Mouse (Mus musculus): ENCODE results near the gene Bmp8a. TPM values are rescaled to one million over a fixed set of nuclear protein-coding genes. Genes with fewer than 3 reads are reported as not detected.
A peak's percentile ranks its signal among the peaks of the same experiment; 100 is the strongest.
"Not testable (repeated sequence)": the region's sequence is repeated elsewhere in the genome, so short reads cannot be mapped to it uniquely, and the experiment has no call there.

The Bmp8a gene
- total RNA-seq (2014; fragmentation: Nextera tagmentation) = not detected in 2 replicates
- not detected in 2 replicates for total RNA-seq (2017)

- ATAC-seq (replicated peaks; ENCODE audit: low FRiP score, low TSS enrichment, poor library complexity, severe bottlenecking) = peak; percentile 77
These were observed at the start of gene Bmp8a for GRCm38 (mm10) chr4:123342642-123343470. TSS of gene Bmp8a (minus strand) at chr4:123343252.

- peak; percentile 64; the same call in 1 of the 2 replicates for ATAC-seq (replicated peaks; ENCODE audit: low FRiP score, low TSS enrichment, poor library complexity, severe bottlenecking)
These were observed 49.1 kb upstream of the Bmp8a start for GRCm38 (mm10) chr4:123392187-123392586.

- ATAC-seq (replicated peaks; ENCODE audit: low FRiP score, low TSS enrichment, poor library complexity, severe bottlenecking) = no peak
These were observed 42.0 kb upstream of the Bmp8a start for GRCm38 (mm10) chr4:123385028-123385427.

DNA sequence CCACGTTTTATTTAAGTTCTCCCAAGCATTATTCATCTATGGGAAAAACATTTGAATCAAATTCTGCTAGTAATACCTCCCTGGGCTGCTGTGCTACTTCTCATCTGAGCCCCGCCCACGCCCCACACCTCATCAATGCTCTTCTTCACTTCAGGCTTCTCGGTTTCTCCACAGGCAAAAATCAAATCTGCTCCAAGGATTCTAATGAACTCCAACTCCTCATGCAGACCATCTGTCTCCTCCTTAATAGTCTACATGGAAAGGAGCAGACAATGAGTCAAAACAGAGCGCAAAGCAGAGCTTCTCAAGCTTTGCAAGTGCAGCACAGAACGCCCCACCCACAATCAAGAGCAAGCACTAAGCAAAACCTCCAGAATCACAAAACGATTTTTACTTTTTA lies 40.1 kb upstream of the Bmp8a start:
- ATAC-seq (replicated peaks; ENCODE audit: low FRiP score, low TSS enrichment, poor library complexity, severe bottlenecking) = no peak

DNA sequence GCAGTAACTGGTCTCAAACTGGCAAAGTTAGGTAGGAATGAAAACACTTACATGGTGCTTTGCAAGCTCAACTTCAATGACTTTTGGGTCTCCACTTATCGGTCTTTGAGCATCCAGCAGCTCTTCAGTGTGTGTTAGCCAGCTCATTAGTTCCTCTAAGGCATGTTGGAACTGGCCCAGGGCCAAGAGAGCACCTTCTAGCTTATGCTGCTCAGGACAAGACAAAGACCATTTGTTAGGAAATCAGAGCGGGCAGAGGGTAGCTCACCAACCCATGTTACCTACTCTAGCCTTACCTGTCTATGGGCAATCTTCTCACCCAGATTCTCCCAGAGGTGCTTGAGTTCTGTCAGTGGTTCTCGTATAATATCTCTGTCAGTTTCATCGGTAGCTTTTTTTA lies 39.0 kb upstream of the Bmp8a start:
- no peak for ATAC-seq (replicated peaks; ENCODE audit: low FRiP score, low TSS enrichment, poor library complexity, severe bottlenecking)

GRCm38 (mm10) chr4:123381598-123381997 lies 38.5 kb upstream of the Bmp8a start:
- no peak for ATAC-seq (replicated peaks; ENCODE audit: low FRiP score, low TSS enrichment, poor library complexity, severe bottlenecking)

DNA sequence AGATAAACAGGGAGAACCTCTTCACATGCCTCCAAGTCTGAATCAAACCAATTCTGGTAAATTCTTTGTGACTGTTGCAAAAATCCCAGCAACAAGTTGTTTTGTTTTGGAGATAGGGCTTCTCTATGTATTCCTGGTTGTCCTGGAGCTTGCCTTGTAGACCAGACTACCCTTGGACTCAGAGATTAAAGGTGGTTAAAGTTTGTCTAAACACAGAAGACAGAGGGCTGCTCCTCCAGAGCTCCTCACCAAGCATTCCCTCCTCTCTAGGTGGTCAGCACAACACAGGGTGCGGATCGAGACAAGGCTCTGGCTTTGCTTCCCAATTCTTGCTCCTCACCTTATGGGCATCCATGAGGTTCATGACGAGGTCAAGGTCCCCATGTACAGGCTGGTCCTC lies 33.0 kb upstream of the Bmp8a start:
- no peak for ATAC-seq (replicated peaks; ENCODE audit: low FRiP score, low TSS enrichment, poor library complexity, severe bottlenecking)

DNA sequence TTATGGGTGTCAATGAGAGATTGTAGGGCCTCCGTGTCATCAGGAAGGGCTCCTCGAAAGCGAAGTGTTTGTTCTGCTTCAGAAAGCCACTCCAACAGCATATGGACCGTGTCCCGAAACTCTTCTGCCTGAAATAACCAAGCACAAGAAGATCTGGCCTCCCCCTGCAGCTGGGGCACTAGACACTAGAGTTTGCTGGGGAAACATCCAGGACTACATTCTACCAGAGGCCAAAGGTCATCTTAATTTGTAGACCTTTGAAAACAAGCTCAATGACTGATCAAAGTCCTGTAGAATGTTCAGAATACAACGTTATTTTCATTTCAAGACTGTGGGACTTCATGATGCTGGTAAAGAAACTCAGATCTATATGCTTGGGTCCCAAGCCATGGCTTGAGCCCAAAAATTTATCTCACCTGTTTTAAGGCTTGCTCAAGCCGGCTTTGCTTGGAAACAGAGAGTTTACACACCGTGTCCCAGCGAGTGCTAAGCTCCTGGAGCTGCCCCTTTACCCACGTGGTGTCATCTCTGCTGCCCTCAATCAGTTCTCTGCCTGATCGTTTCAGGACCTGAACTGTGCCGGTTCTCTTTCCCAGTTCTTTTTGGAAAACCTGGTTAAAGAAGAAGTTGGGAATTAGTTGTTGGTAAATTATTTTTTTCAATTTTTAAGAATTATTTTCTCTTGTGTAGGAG lies 31.4 kb upstream of the Bmp8a start:
- no peak for ATAC-seq (replicated peaks; ENCODE audit: low FRiP score, low TSS enrichment, poor library complexity, severe bottlenecking)

GRCm38 (mm10) chr4:123363555-123363954 lies 20.5 kb upstream of the Bmp8a start:
- no peak for ATAC-seq (replicated peaks; ENCODE audit: low FRiP score, low TSS enrichment, poor library complexity, severe bottlenecking)

DNA sequence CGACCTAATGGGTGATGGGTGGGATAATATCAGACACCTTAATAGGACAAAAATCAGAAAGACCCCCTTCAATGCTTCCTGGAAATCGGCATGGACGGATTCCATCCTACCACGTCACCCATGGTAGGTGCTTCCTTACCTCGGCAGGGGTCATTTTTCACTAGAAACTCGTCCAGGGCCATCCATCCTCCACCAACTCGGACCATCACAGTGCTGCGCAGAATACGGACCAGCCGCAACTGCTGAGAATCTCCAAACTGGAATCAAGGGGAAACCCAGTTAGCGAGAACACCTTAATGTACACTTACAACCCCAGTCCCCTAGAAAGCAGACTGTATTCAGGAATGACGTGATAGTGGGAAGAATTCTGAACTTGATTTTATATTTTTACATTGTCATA lies 17.7 kb upstream of the Bmp8a start:
- no peak for ATAC-seq (replicated peaks; ENCODE audit: low FRiP score, low TSS enrichment, poor library complexity, severe bottlenecking)

- ATAC-seq (replicated peaks; ENCODE audit: low FRiP score, low TSS enrichment, poor library complexity, severe bottlenecking) = no peak
These were observed 15.6 kb upstream of the Bmp8a start for GRCm38 (mm10) chr4:123358613-123359012.

DNA sequence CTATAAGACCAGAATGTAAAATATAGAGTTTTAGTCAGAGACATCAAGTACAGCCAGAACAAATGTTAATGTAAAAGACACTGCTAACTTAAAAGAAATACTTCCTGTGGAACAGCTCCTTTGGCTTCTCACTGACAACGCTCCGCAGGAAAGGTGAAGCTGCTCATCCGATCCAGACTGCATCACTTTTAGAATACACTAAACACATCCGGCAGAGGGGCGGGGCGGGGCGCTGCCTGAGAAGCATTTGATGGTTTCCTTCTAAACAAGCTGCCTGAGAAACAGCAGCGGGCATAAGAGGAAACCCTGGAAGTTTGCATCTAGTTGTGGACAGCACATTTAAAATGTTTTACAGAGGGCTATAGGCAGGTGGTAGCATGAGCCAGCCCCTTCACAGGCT lies 12.9 kb upstream of the Bmp8a start:
- ATAC-seq (replicated peaks; ENCODE audit: low FRiP score, low TSS enrichment, poor library complexity, severe bottlenecking) = no peak

DNA sequence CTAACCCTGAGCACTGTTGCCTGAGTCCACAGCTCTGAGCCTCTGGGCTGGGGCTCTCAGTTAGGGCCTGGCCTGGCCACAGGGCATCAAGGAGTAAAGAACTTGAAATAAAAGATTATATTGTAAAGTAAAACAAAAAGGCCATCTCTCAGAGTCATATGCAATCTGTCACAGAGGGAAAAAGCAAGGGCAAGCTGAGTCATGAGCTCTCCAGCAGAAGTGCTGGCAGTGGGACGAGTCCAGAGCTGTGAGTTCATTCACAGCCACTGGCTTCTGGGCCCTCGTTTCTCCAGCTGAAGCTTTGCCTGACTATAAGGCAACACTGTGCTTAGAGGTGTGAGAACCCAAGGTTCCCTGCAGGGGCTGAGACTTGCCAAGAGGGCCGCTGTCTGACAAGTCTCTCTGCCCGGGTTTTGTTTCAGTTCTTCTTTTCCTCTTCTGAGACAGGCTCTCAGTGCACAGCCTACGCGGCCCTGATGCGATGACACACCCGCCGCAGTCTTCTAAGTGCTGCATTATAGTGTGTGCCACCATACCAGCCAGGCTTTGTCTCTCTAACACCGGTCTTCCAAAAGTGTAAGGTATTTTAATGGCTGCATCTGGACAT lies 10.3 kb upstream of the Bmp8a start:
- no peak for ATAC-seq (replicated peaks; ENCODE audit: low FRiP score, low TSS enrichment, poor library complexity, severe bottlenecking)

DNA sequence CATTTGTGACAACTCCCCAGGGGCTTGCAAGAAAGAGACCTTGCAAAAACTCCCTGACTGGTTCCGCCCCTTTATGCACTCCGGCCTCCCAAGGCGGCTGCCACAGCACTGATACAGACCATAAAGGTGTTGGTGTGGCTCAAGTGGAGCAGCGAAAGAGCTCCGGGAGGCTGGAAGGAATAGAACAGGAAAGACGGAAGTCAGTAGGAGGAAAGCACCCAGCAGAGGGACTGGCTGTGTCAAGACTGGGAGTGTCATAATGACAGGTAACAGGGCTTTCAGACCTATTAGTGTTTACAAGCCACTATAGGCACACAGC lies 378 bp upstream of the Bmp8a start:
- peak; percentile 30 for ATAC-seq (replicated peaks; ENCODE audit: low FRiP score, low TSS enrichment, poor library complexity, severe bottlenecking)

- ATAC-seq (replicated peaks; ENCODE audit: low FRiP score, low TSS enrichment, poor library complexity, severe bottlenecking) = no peak
These were observed 886 bp downstream of the Bmp8a start for GRCm38 (mm10) chr4:123342091-123342641.

GRCm38 (mm10) chr4:123340232-123340631 lies 2.8 kb downstream of the Bmp8a start:
- no peak for ATAC-seq (replicated peaks; ENCODE audit: low FRiP score, low TSS enrichment, poor library complexity, severe bottlenecking)

DNA sequence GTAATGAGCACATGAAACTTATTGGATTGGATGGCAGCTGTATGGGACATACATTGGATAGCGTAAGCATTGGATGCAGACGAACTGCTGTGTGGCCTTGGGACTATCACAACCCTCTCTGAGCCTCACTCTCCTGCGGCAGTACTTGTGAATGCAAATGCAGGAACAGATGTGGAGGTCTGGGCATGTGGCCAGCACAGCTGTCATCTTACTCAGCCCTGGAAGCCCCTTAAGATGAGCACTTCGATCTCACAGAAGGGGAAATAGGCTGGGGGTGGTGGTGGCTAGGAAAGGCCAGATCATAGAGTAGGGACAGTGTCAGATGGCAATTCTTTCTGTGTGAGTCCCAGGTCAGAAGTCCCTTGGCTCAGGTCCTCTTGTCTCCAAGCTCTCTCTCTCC lies 5.4 kb downstream of the Bmp8a start:
- no peak for ATAC-seq (replicated peaks; ENCODE audit: low FRiP score, low TSS enrichment, poor library complexity, severe bottlenecking)

DNA sequence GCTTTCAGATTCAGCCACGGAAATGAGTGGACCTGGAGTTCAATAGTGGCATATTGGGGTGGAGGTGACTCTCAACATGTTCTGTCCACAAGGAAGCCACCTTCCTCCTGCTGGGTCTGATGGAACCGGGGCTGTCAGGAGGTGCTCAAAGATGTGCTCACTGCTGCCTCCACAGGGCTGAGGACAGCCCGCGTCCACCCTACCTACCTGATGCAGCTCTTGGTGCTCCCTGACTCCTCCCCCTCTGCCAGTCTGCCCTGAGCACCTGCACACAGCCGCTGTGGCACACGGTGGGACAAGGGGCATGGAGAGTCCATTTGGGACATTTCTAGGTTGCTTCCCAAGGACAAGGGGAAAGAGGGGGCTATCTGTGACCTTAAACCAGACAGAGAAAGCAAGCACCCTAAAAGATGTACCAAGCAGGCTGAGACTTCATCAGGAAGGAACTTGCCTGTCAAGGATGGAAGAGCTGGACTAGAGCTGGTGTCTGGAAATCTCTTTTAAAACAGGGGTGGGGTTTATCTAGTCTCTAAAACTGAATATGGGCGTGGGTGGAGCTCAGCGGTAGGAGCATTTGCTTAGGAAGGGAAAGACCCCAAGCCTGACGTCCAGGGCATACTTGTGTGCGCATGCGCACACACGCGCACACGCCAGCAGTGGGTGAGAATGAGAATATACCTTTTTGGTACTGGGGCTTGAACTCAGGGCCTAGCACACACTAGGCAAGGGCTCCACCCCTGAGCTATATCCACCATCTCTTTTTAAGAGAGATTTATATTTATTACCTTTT lies 7.1 kb downstream of the Bmp8a start:
- no peak for ATAC-seq (replicated peaks; ENCODE audit: low FRiP score, low TSS enrichment, poor library complexity, severe bottlenecking)

GRCm38 (mm10) chr4:123335244-123335643 lies 7.8 kb downstream of the Bmp8a start:
- not testable (repeated sequence) for ATAC-seq (replicated peaks; ENCODE audit: low FRiP score, low TSS enrichment, poor library complexity, severe bottlenecking)

- ATAC-seq (replicated peaks; ENCODE audit: low FRiP score, low TSS enrichment, poor library complexity, severe bottlenecking) = no peak
These were observed 8.9 kb downstream of the Bmp8a start for GRCm38 (mm10) chr4:123334177-123334576.

Data from megakaryocyte-erythroid progenitor cell, adult 5-6 weeks (primary cell).